Mouse (Mus musculus): ENCODE measurements around the gene Gsto1.

Gene Gsto1

GRCm38 (mm10) chr19:47857957-47858942 is 3.5 kb downstream of the Gsto1 start:
- no peak for DNase-seq (ENCODE audit: low read depth, low spot score)

GRCm38 (mm10) chr19:47859180-47859579 is 4.4 kb downstream of the Gsto1 start:
- DNase-seq (ENCODE audit: low read depth, low spot score), result no peak

- no peak for DNase-seq (ENCODE audit: low read depth, low spot score)
Measured at GRCm38 (mm10) chr19:47862581-47862980, 7.8 kb downstream of the Gsto1 start.

DNA sequence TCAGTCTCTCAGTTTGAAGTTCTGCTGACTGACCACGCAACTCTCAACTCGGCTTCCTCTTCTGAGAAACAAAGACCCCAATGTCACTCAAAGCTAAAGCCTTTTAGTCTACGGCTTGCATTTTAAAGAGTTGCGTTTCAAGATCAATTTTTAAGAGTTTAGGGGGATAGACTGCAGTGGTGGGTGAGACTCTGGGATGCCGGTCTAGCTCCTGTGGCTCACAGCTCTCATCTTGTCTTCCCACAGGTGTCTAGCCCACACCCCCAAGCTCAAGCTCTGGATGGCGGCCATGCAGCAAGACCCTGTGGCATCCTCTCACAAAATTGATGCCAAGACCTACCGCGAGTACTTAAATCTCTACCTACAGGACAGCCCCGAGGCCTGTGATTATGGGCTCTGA is 9.3 kb downstream of the Gsto1 start:
- no peak for DNase-seq (ENCODE audit: low read depth, low spot score)

DNA sequence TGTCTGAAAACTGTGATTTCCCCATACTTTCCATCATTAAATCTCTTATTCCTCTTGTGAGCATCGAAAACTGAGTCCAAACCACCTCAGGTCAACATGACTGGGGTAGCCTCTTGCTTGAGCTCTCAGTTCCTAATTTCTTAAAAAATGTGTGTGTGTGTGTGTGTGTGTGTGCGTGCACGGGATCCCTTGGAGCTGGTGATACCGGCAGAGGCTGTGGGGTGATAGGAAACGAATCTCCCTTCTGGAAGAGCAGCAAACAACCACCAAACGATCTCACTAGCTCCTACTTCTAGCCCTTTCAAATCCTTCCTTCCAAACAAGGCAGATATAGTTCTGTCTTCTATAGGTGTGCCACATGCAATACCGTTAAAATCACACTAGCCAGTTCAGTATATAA is 10.0 kb downstream of the Gsto1 start:
- DNase-seq (ENCODE audit: low read depth, low spot score), result no peak

- DNase-seq (ENCODE audit: low read depth, low spot score), result peak; percentile 95
Measured at GRCm38 (mm10) chr19:47865353-47865947, 10.7 kb downstream of the Gsto1 start, which contains the start of gene Gsto2. TSS of gene Gsto2 (plus strand) at chr19:47865534.

DNA sequence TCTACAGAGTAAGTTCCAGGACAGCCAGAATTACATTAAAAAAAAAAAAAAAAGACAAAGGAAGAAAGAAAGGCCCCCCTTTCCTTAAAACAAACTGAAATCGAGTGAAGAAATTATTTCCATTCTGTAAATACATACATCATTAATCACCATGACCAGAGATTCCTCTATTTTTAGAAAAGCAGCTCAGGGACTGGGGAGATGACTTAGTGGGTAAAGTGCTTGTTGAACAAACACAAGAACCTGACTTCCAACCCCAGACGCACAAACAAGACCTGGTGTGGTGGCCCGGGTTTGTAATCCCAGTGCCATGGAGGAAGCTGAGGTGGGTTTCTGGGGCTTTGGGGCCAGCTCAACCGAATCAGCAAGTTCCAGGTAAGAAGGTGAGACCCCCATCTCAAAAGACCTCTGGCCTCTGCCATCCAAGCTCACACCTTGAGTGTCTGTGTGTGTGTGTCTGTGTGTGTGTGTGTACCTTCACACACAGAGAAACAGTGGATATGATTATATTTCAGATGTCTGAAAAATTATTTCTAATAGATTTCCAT is 12.9 kb downstream of the Gsto1 start:
- no peak for DNase-seq (ENCODE audit: low read depth, low spot score)

GRCm38 (mm10) chr19:47868951-47869350 is 14.2 kb downstream of the Gsto1 start:
- DNase-seq (ENCODE audit: low read depth, low spot score), result no peak

DNA sequence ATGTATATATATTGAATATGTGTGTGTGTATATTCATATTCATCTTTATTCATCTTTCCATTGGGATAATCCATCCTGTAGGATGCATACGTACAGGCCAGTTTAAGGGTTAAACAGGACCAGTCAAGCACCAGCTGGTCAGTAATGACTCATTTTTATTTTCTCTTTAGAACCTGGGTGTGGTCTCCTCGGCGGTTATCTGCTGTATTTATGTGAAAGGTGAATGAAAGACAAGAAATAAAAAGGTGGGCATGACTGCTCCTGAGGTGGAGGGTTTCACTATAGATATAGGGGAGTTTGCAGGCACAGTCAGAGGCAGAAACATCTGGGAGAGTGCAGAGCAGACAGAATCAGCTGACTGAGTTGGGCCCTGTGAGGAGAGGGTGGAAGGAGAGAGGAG is 14.7 kb downstream of the Gsto1 start:
- DNase-seq (ENCODE audit: low read depth, low spot score), result no peak

DNA sequence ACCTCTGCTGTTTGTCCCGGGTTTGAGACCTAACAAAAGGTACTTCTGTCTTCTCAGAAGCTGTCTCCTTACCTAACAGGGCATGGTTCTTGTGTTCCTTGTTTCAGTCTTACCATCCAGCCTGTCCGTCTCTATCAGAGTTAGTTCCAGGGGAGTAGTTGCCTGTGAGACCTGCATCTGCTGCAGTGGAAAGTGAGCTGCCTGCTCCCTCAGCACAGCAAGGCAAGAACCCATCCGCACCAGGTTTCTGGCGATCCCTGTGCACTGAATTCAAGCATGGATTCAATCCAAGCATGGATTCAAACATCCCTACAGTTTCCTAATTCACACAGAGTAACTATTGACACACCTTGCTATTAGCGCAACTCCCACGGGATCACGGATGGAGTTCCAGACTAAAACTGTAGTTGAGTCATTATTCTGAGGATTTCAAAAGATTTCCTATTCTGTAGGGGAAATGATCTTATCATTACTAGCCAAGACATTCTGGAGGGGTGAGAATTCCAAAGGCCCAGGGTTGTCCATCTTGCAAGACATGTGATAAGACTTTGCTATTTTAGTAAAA is 15.4 kb downstream of the Gsto1 start:
- no peak for DNase-seq (ENCODE audit: low read depth, low spot score)

- peak; percentile 56 for DNase-seq (ENCODE audit: low read depth, low spot score)
Measured at GRCm38 (mm10) chr19:47871515-47871914, 16.7 kb downstream of the Gsto1 start.

- DNase-seq (ENCODE audit: low read depth, low spot score), result no peak
Measured at GRCm38 (mm10) chr19:47876252-47876651, 21.5 kb downstream of the Gsto1 start.

DNA sequence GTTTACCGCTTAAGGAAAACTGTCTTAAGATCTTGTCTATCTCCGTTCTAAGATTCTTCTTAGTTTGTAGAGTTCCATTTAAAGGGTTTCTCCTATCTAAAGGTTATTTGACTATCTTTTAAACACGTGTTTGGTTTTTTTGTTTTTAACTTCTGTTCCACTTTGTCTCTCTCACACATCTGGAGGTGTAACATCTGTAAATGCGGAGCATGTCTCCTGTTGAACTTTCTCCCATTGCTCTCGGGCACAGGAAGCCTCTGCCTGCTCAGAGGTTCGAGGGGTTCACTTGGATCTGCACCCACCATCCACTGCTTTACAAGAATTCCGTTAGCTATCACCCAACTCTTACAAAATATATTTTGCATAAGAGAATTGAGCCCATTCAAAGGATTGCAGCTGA is 26.8 kb downstream of the Gsto1 start:
- DNase-seq (ENCODE audit: low read depth, low spot score), result no peak

DNA sequence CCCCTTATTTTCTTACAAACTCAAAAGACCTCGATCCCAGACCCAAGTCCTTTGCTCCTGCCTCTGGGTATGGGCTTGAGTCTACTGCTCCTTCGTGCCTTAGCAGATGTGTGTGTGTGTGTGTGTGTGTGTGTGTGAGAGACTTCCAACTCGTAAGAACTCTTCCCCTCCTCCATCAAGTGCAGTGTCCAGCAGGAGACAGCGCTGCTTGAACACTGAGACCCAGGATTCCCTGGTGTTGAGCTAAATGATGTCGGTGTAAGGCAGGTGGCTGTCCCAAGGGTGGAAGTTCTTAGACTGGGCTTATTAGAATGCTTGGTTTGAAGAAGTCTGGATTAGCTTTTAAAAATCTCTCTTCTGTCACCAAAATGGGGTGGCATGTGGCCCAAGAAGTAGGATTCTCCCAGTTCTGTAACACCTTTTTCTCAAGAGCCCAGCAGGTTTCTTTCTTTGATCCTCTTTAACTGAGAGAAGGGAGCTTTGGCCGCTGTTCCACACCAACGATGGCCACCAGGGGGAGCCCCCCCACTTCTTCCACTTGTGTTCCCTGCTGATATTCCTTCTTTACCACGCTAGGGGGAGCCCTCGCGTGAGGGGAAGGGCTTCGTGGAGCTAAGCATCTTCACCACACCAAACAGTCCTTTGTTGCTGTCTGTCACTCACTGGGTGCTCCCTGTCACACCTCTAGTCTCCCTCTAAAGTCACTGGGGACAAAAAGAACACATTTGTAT is 27.5 kb downstream of the Gsto1 start:
- DNase-seq (ENCODE audit: low read depth, low spot score), result peak; percentile 85

- DNase-seq (ENCODE audit: low read depth, low spot score), result no peak
Measured at GRCm38 (mm10) chr19:47882882-47883254, 28.1 kb downstream of the Gsto1 start.

- DNase-seq (ENCODE audit: low read depth, low spot score), result no peak
Measured at GRCm38 (mm10) chr19:47884296-47885085, 29.7 kb downstream of the Gsto1 start.

DNA sequence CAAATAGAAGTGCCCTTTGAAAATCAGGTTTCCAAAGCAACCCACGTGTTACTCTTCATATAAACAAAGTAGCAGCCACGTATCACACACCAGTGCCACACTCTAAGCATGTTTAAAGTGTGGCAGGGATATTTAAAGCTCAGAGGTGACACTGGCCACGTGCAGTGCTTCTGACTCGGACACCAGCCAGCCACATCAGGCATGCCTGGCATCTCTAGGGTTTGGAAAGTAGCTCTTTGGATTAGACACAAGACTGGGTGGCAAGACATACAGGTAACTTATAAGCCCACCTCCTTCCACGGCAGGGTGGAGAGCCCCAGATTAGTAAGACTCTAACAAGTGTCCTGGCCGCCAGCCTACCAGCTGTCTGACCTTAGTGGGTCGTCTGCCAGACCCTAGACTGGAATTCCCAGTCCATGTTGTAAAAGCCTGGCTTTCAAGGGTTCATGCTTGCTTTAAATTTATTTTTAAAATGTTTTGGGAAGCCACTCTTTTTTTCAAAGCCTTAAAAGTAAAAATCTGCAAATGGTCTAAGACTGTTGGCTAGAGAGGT is 30.5 kb downstream of the Gsto1 start:
- no peak for DNase-seq (ENCODE audit: low read depth, low spot score)

DNA sequence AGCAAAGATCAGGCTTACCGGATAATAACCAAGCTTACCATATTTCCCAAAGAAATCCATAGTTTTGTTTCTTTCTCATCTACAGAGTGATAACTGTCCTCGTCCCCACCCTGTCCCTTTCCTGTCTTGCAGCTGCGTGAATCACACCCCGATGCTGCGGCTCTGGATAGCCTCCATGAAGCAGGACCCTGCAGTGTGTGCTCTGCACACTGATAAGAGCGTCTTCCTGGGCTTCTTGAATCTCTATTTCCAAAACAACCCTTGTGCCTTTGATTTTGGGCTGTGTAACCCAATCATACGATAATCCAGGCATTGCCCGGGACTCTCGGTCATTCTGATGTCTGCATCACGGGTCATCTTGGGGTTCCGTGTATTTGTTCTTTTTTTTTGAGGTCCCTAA is 31.1 kb downstream of the Gsto1 start:
- DNase-seq (ENCODE audit: low read depth, low spot score), result no peak

GRCm38 (mm10) chr19:47886617-47887016 is 31.8 kb downstream of the Gsto1 start:
- DNase-seq (ENCODE audit: low read depth, low spot score), result no peak

- DNase-seq (ENCODE audit: low read depth, low spot score), result no peak
Measured at GRCm38 (mm10) chr19:47887417-47887816, 32.6 kb downstream of the Gsto1 start.

DNA sequence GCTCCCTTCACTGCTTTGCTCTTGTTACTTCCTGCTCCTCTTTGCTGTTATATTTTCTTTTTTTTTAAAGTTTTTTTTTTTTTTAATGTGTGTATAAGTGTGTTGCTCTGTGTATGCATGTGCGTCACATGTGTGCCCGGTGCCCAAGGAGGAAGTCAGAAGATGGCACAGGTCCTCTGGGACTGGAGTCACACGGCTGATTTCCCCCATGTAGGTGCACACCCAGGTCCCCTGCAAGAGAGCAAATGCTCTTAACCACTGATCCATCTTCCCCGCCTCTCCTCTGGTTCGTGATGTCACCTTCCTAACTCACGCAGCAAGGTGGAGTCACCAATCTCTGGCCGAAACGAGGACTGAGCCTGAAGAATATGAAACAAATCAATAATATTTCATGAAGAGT is 33.3 kb downstream of the Gsto1 start:
- no peak for DNase-seq (ENCODE audit: low read depth, low spot score)
